Mouse (Mus musculus) liver, postnatal 0 days (tissue): ENCODE measurements around the gene Nxf7. TPM values are rescaled to one million over a fixed set of nuclear protein-coding genes. Genes with fewer than 3 reads are reported as not detected.
"Not testable (repeated sequence)": the region's sequence is repeated elsewhere in the genome, so short reads cannot be mapped to it uniquely, and the experiment has no call there.

Experiments used
- ATAC-seq: fragments of 200-750 bp; cut with Nextera tagmentation; 2 replicates; pipeline ENCODE4 v1.8.0; 2017; ENCODE audit warnings: mild to moderate bottlenecking, moderate library complexity
- DNase-seq: peaks from one replicate; pipeline ENCODE4 v3.0.0-alpha.2; 2016
- H3K27ac ChIP-seq: fragments of 300-500 bp; sonication (generic); 2 replicates; pipeline ENCODE4 v1.5.1; 2014; ENCODE audit warnings: antibody characterized with exemption, moderate library complexity, mild to moderate bottlenecking, low read depth
- H3K27me3 ChIP-seq: fragments of 300-500 bp; sonication (generic); 2 replicates; pipeline ENCODE4 v1.6.1; 2014; ENCODE audit warnings: low read length, control low read depth, mixed read lengths; ENCODE audit not compliant: insufficient read depth
- H3K36me3 ChIP-seq: fragments of 300-500 bp; sonication (generic); replicated peaks from 2 replicates; pipeline ENCODE4 v1.6.1; 2014; ENCODE audit warnings: mild to moderate bottlenecking, control low read depth, low read length, moderate library complexity, mixed read lengths; ENCODE audit not compliant: insufficient read depth
- H3K4me1 ChIP-seq: fragments of 300-500 bp; sonication (generic); 2 replicates; pipeline ENCODE4 v1.6.1; 2014; ENCODE audit warnings: antibody characterized with exemption, mild to moderate bottlenecking, control low read depth; ENCODE audit not compliant: insufficient read depth
- H3K4me2 ChIP-seq: fragments of 300-500 bp; sonication (generic); 2 replicates; pipeline ENCODE4 v1.6.1; 2014; ENCODE audit warnings: low read depth, mild to moderate bottlenecking, low read length, moderate library complexity, mixed read lengths
- H3K4me3 ChIP-seq: fragments of 300-500 bp; sonication (generic); 2 replicates; pipeline ENCODE4 v1.5.1; 2014; ENCODE audit warnings: low read depth, low read length
- H3K9ac ChIP-seq: fragments of 300-500 bp; sonication (generic); replicated peaks from 2 replicates; pipeline ENCODE4 v1.6.1; 2014; ENCODE audit warnings: mild to moderate bottlenecking, moderate library complexity
- H3K9me3 ChIP-seq: fragments of 300-500 bp; sonication (generic); 2 replicates; pipeline ENCODE4 v1.6.1; 2016; ENCODE audit warnings: mild to moderate bottlenecking, control low read depth, low read length, mixed read lengths
- CTCF ChIP-seq: sonication (generic); IDR thresholded peaks from 2 replicates; pipeline ENCODE4 v1.5.1; 2016; ENCODE audit warnings: antibody characterized with exemption, low read depth
- EP300 ChIP-seq: IDR thresholded peaks from 2 replicates; pipeline ENCODE4 v1.6.1; 2016; ENCODE audit warnings: antibody characterized with exemption, low read depth, mild to moderate bottlenecking
- WGBS: fragments of 180-500 bp; shearing (Covaris S2); extraction: QIAGEN DNeasy Blood & Tissue Kit; methylation state at CpG from one replicate; pipeline ENCODE4 v1.1.7; 2014; ENCODE audit not compliant: insufficient replicate concordance; 5-methylcytosine and 5-hydroxymethylcytosine counted together
- polyA plus RNA-seq: library from polyadenylated mRNA; unstranded; fragments of >200 nt; fragmentation: Nextera tagmentation; extraction: Ambion mirVana; gene quantifications from 2 replicates; pipeline ENCODE4 v1.2.1, GENCODE M21; 2015

Nxf7 gene
- polyA plus RNA-seq = 0.16 and 0.17 TPM in 2 replicates

DNA sequence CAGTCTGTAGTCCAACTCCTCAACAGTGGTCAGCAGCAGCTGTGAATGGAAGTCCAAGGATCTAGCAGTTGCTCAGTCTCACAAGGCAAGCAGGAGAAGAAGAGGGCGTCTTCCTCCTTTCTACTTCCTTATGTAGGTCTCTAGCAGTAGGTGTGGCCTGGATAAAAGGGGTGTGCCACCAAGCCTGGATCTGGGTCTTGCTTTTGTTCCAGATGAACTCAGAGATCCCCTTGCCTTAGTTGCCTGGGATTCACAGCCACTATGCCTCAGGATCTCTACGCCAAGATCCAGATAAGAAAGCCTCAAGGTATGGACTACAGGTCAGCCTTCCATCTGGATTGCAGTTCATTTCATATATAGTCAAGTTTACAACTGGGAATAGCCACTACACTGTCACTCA lies at the start of gene Nxf7:
TSS of gene Nxf7 (minus strand) at position 101 of the 400 bp plus-strand sequence.
- DNase-seq (no peak), ATAC-seq (no peak)
- WGBS = 68% methylated on average over 2 of the region's 2 CpGs
- no peak within 1 kb of the TSS for H3K9ac ChIP-seq
- no peak within 1 kb of the TSS for H3K4me3 ChIP-seq
- 0 out of 2 replicates have a peak, but pooled peaks cover 4% of the 10 kb centered on the region for H3K9me3 ChIP-seq
- H3K4me1 ChIP-seq = no peaks in the 10 kb centered on the region
- TF ChIP-seq CTCF (no peak), EP300 (no peak)
- H3K27ac ChIP-seq = no peak within 1 kb of the TSS
- no peak within 1 kb of the TSS for H3K4me2 ChIP-seq
- H3K36me3 ChIP-seq = no peaks in the 10 kb centered on the region
- H3K27me3 ChIP-seq = no peaks in the 10 kb centered on the region

DNA sequence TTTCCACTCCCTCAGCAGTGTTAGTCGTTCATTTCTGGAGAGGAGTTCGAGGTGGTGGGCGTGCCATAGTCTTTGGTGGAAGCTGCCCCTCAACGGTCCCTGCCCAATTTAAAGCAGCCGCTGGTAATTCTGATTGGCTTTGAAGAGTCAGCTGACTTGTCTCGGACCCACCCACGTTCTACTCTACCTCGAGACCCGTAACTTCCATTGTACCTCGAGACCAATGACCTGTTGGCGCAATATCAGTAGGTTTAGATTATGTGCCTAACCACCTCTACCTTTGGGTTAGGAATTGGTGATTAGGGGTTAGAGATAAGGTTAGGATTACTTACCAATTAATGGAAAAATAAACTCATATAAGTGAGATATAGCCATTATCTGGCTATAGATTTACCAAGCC lies 29.0 kb upstream of the Nxf7 start, which contains the start of gene Prame:
TSS of gene Prame (minus strand) at position 101 of the 400 bp plus-strand sequence.
- no peak for DNase-seq
- Histone ChIP-seq H3K9me3 (no peaks in the 10 kb centered on the region), H3K27ac (no peak within 1 kb of the TSS), H3K9ac (no peak within 1 kb of the TSS), H3K27me3 (no peaks in the 10 kb centered on the region), H3K4me3 (no peak within 1 kb of the TSS), H3K36me3 (no peaks in the 10 kb centered on the region), H3K4me2 (no peak within 1 kb of the TSS), H3K4me1 (no peaks in the 10 kb centered on the region)
- TF ChIP-seq EP300 (no peak), CTCF (no peak)
- ATAC-seq = no peak
- 85% methylated on average over 11 of the region's 11 CpGs for WGBS

DNA sequence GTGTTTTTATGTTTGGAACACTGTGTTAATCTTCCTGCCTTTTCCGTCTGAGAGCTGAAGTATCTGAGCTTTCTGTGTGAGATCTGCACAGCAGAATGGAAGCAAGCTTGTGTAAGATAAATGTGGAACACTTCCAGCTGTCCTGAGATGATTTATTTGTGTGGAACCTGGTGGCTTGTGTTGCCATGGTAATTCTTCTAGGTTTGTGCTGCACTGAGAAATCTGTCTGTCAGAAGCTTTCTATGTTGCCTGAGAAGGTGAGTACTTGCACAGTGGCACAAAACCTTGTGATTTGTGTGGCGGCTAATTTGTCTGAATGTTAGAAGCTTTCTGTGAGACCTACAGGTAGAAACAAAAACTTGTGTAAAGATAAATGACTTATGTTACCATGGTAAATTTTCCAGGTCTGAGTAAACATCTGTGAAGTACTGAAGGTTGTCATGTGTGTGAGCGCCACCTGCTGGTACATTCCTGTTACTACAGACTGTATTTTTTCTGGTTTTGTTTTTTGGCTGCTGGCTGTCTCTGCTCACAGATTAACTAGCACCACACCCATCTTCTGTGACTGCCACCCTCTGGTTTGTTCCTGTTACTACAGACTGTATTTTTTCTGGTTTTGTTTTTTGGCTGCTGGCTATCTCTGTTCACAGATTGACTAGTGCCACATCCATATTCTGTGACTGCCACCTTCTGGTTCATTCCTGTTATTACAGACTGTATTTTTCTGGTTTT lies 2.9 kb upstream of the Nxf7 start:
- H3K27me3 ChIP-seq, H3K36me3 ChIP-seq: not testable (repeated sequence)
- WGBS = 63% methylated on average over 3 of the region's 3 CpGs

DNA sequence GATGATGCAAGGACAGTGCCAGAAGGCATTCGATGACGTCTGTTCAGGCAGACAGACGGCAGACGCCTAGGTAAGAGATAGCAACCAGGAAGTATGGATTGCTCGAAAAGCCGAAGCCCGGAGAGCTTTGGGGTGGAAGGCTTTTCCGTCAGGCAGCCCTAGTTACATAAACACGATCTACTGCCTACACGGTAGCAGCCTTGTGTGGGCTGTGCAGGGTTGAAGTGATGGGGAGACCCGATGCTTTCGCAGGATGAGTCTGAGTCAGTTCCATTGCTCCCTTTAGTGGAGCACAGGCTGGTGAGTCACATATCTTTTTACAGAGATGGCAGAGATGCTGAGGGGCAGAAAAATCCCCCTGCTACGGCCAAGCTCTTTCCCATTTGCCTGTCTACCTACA lies 481 bp downstream of the Nxf7 start:
- no peak overlapping the region for H3K9ac ChIP-seq
- no peaks in the 10 kb centered on the region for H3K4me1 ChIP-seq
- H3K4me2 ChIP-seq = no peak overlapping the region
- ATAC-seq (no peak), DNase-seq (no peak)
- no peak for TF ChIP-seq EP300
- no peak overlapping the region for H3K27ac ChIP-seq
- 0 out of 2 replicates have a peak, but pooled peaks cover 4% of the 10 kb centered on the region for H3K9me3 ChIP-seq
- H3K4me3 ChIP-seq = no peak overlapping the region
- WGBS = 70% methylated on average over 13 of the region's 13 CpGs
- H3K36me3 ChIP-seq = no peaks in the 10 kb centered on the region
- no peaks in the 10 kb centered on the region for H3K27me3 ChIP-seq

More for the DNA sequence above, 2.9 kb upstream of the Nxf7 start:
- H3K4me1 ChIP-seq, H3K4me2 ChIP-seq, H3K4me3 ChIP-seq, H3K9ac ChIP-seq, H3K9me3 ChIP-seq, H3K27ac ChIP-seq: not testable (repeated sequence)
- DNase-seq (peak; percentile 16), ATAC-seq (peak; percentile 61; the same call in 1 of the 2 replicates)
- TF ChIP-seq CTCF = peak; percentile 69

- ATAC-seq (no peak), DNase-seq (no peak)
- Histone ChIP-seq H3K4me3 (no peak overlapping the region), H3K4me2 (no peak overlapping the region), H3K27me3 (no peaks in the 10 kb centered on the region), H3K4me1 (no peaks in the 10 kb centered on the region), H3K9ac (no peak overlapping the region), H3K9me3 (no peaks in the 10 kb centered on the region), H3K36me3 (no peaks in the 10 kb centered on the region), H3K27ac (no peak overlapping the region)
- TF ChIP-seq EP300 (no peak), CTCF (no peak)
- 69% methylated on average over 1 of the region's 1 CpGs for WGBS
These were observed 22.2 kb downstream of the Nxf7 start for GRCm38 (mm10) chrX:135576412-135576811.

DNA sequence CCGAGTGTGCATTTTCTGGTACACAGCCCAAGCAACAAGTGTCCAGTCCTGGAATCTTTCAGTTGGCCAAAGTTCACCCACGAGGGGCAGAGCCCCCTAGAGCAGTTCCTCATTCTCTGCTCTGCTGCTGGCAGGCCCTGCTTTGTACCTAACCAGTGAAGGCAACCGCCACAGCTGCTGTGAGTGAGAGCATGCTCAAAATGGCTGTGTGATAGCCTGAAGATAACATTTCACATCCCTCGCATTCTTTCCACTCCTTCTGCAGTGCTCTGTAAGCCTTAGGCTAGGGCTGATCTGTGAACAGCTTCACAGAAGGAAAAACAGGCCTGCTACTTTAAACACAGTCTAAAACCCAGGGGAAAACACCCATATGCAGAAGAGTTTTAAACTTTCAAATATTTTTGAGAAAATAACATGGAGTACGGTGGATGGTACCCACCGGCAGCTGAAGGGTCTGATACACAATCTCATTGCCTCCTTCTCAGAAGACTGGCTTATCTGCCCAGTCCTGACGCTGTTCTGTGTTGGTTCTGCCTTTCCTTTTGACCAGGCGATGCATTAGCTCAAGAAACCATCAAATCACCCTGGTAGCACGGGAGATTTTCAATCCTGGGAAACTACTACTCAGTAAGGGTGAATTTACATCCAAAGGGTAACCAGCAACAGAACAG lies 23.5 kb downstream of the Nxf7 start:
- not testable (repeated sequence) for H3K27ac ChIP-seq, H3K4me1 ChIP-seq, H3K9me3 ChIP-seq, H3K9ac ChIP-seq, H3K4me2 ChIP-seq, H3K27me3 ChIP-seq, H3K36me3 ChIP-seq, H3K4me3 ChIP-seq, DNase-seq
- ATAC-seq = 0 out of 2 replicates have a peak, but pooled peaks have one; percentile 29
- WGBS = 44% methylated on average over 9 of the region's 9 CpGs

GRCm38 (mm10) chrX:135574261-135574957 lies 24.2 kb downstream of the Nxf7 start:
- not testable (repeated sequence) for H3K36me3 ChIP-seq, H3K4me3 ChIP-seq, DNase-seq, H3K9me3 ChIP-seq, H3K27ac ChIP-seq, ATAC-seq, H3K27me3 ChIP-seq, H3K9ac ChIP-seq, H3K4me2 ChIP-seq, H3K4me1 ChIP-seq
- WGBS = 35% methylated on average over 8 of the region's 8 CpGs
